Mouse (Mus musculus) MEL (cell line): ENCODE data around the gene Rab44. TPM values are rescaled to one million over a fixed set of nuclear protein-coding genes. Genes with fewer than 3 reads are reported as not detected.

Experiments
- DNase-seq: peaks from one replicate; pipeline ENCODE4 v3.0.0; 2011; ENCODE audit warnings: low read depth, low spot score
- H3K27ac ChIP-seq: 2 replicates; pipeline ENCODE4 v1.5.1; 2012; ENCODE audit warnings: low read depth, mild to moderate bottlenecking, control low read depth, low read length, moderate library complexity; ENCODE audit not compliant: control insufficient read depth
- H3K27me3 ChIP-seq, 2 experiments: fragments of 150-350 bp in 1 of 2; sonication (generic) in 1 of 2; 2 replicates each; pipeline ENCODE4 v1.6.1; 2012; ENCODE audit warnings: low read length in 2 of 2, mild to moderate bottlenecking in 2 of 2, improper control_type of control experiment in 1 of 2, moderate library complexity in 1 of 2; ENCODE audit not compliant: insufficient read depth in 2 of 2, control insufficient read depth in 1 of 2
- H3K36me3 ChIP-seq, 2 experiments: 2 replicates each; pipeline ENCODE4 v1.6.1; 2012 to 2014; ENCODE audit warnings: low read length in 2 of 2, improper control_type of control experiment in 1 of 2, inconsistent platforms in 1 of 2, mild to moderate bottlenecking in 1 of 2; ENCODE audit not compliant: insufficient read depth in 2 of 2, control insufficient read depth in 1 of 2
- H3K4me1 ChIP-seq, 2 experiments: fragments of 150-350 bp in 1 of 2; sonication (generic) in 1 of 2; 2 replicates each; pipeline ENCODE4 v1.6.1; 2012; ENCODE audit warnings: low read length in 2 of 2, improper control_type of control experiment in 1 of 2, mild to moderate bottlenecking in 1 of 2; ENCODE audit not compliant: insufficient read depth in 2 of 2, control insufficient read depth in 1 of 2
- H3K4me3 ChIP-seq, 2 experiments: fragments of 150-350 bp in 1 of 2; sonication (generic) in 1 of 2; 2 replicates each; pipeline ENCODE4 v1.5.1; 2012; ENCODE audit warnings: low read depth in 2 of 2, low read length in 2 of 2, mild to moderate bottlenecking in 2 of 2, moderate library complexity in 2 of 2, control low read depth in 1 of 2, improper control_type of control experiment in 1 of 2; ENCODE audit not compliant: control insufficient read depth in 1 of 2, insufficient read depth in 1 of 2
- H3K79me2 ChIP-seq: 2 replicates; pipeline ENCODE4 v1.6.1; 2012; ENCODE audit warnings: mild to moderate bottlenecking, low read length, moderate library complexity; ENCODE audit not compliant: control insufficient read depth, poor library complexity, insufficient read depth
- H3K9ac ChIP-seq: 2 replicates; pipeline ENCODE4 v1.6.1; 2012; ENCODE audit warnings: low read depth, mild to moderate bottlenecking, control low read depth, low read length, moderate library complexity; ENCODE audit not compliant: control insufficient read depth, poor library complexity, severe bottlenecking
- H3K9me3 ChIP-seq: fragments of 150-350 bp; sonication (generic); replicated peaks from 2 replicates; pipeline ENCODE4 v1.6.1; 2012; ENCODE audit warnings: mild to moderate bottlenecking, low read length, improper control_type of control experiment, moderate library complexity; ENCODE audit not compliant: insufficient read depth
- CTCF ChIP-seq, 3 experiments: IDR thresholded peaks in 2 of 3; conservative IDR thresholded peaks in 1 of 3; 2 replicates each; pipeline ENCODE4 v1.5.1; 2011 to 2012; ENCODE audit warnings: low read length in 3 of 3, low read depth in 2 of 3, mild to moderate bottlenecking in 2 of 3, improper control_type of control experiment in 1 of 3, inconsistent platforms in 1 of 3, mixed read lengths in 1 of 3, moderate library complexity in 1 of 3; ENCODE audit not compliant: control insufficient read depth in 1 of 3, insufficient read depth in 1 of 3, poor library complexity in 1 of 3, severe bottlenecking in 1 of 3
- E2F4 ChIP-seq: IDR thresholded peaks from 2 replicates; pipeline ENCODE4 v1.6.1; 2011; ENCODE audit warnings: low read depth, low read length, improper control_type of control experiment, borderline replicate concordance
- ETS1 ChIP-seq: IDR thresholded peaks from 2 replicates; pipeline ENCODE4 v1.6.1; 2012; ENCODE audit warnings: low read depth, mild to moderate bottlenecking, inconsistent platforms, low read length, improper control_type of control experiment, moderate library complexity
- GABPA ChIP-seq: IDR thresholded peaks from 2 replicates; pipeline ENCODE4 v1.6.1; 2012; ENCODE audit warnings: low read depth, mild to moderate bottlenecking, inconsistent platforms, low read length, improper control_type of control experiment, moderate library complexity
- GATA1 ChIP-seq: IDR thresholded peaks from 2 replicates; pipeline ENCODE4 v1.6.1; 2011; ENCODE audit warnings: low read depth, low read length, improper control_type of control experiment
- HCFC1 ChIP-seq: IDR thresholded peaks from 2 replicates; pipeline ENCODE4 v1.6.1; 2012; ENCODE audit warnings: low read depth, mild to moderate bottlenecking, inconsistent platforms, low read length, improper control_type of control experiment, moderate library complexity
- KAT2A ChIP-seq: conservative IDR thresholded peaks from 2 replicates; pipeline ENCODE4 v1.6.1; 2012; ENCODE audit warnings: low read depth, low read length, improper control_type of control experiment, inconsistent platforms
- MAFK ChIP-seq: IDR thresholded peaks from 2 replicates; pipeline ENCODE4 v1.6.1; 2011; ENCODE audit warnings: low read depth, mild to moderate bottlenecking, low read length, improper control_type of control experiment, borderline replicate concordance
- MAX ChIP-seq: IDR thresholded peaks from 2 replicates; pipeline ENCODE4 v1.6.1; 2011; ENCODE audit warnings: low read length, improper control_type of control experiment
- MAZ ChIP-seq: IDR thresholded peaks from 2 replicates; pipeline ENCODE4 v1.6.1; 2012; ENCODE audit warnings: low read depth, mild to moderate bottlenecking, inconsistent platforms, low read length, improper control_type of control experiment
- NELFE ChIP-seq: IDR thresholded peaks from 2 replicates; pipeline ENCODE4 v1.6.1; 2011; ENCODE audit warnings: low read depth, low read length, improper control_type of control experiment
- POLR2A ChIP-seq, 2 experiments: IDR thresholded peaks; 2 replicates each; pipeline ENCODE4 v1.6.1; 2011 to 2012; ENCODE audit warnings: low read length in 2 of 2, mild to moderate bottlenecking in 2 of 2, control low read depth in 1 of 2, improper control_type of control experiment in 1 of 2, low read depth in 1 of 2, moderate library complexity in 1 of 2; ENCODE audit not compliant: control insufficient read depth in 1 of 2, insufficient read depth in 1 of 2, poor library complexity in 1 of 2
- POLR2AphosphoS2 ChIP-seq: IDR thresholded peaks from 2 replicates; pipeline ENCODE4 v1.6.1; 2011; ENCODE audit warnings: low read length, improper control_type of control experiment
- RAD21 ChIP-seq: IDR thresholded peaks from 2 replicates; pipeline ENCODE4 v1.6.1; 2011; ENCODE audit warnings: mild to moderate bottlenecking, low read depth, low read length, improper control_type of control experiment
- RCOR1 ChIP-seq: IDR thresholded peaks from 2 replicates; pipeline ENCODE4 v1.6.1; 2012; ENCODE audit warnings: low read depth, mild to moderate bottlenecking, inconsistent platforms, low read length, improper control_type of control experiment
- TAL1 ChIP-seq: IDR thresholded peaks from 2 replicates; pipeline ENCODE4 v1.6.1; 2012; ENCODE audit warnings: mild to moderate bottlenecking, inconsistent platforms, low read length, moderate library complexity, mixed read lengths
- TBP ChIP-seq: IDR thresholded peaks from 2 replicates; pipeline ENCODE4 v1.8.0; 2011; ENCODE audit warnings: low read depth, low read length, improper control_type of control experiment
- USF2 ChIP-seq, 2 experiments: IDR thresholded peaks; 2 replicates each; pipeline ENCODE4 v1.6.1; 2011 to 2012; ENCODE audit warnings: improper control_type of control experiment in 2 of 2, low read length in 2 of 2, borderline replicate concordance in 1 of 2, inconsistent platforms in 1 of 2, low read depth in 1 of 2, mild to moderate bottlenecking in 1 of 2; ENCODE audit not compliant: insufficient read depth in 1 of 2
- ZKSCAN1 ChIP-seq: IDR thresholded peaks from 2 replicates; pipeline ENCODE4 v1.6.1; 2012; ENCODE audit warnings: low read depth, mild to moderate bottlenecking, inconsistent platforms, low read length, improper control_type of control experiment, moderate library complexity
- polyA plus RNA-seq, 2 experiments: library from polyadenylated mRNA; stranded (reverse) in 1 of 2; unstranded in 1 of 2; fragments of >175 nt in 1 of 2; fragments of >200 nt in 1 of 2; gene quantifications; 2 replicates each; pipeline versions ENCODE4 v1.2.1 to v1.2.4; 2012; ENCODE audit warnings: low replicate concordance in 2 of 2, low read depth in 1 of 2; ENCODE audit not compliant: insufficient read length in 2 of 2, insufficient read depth in 1 of 2, missing spikeins in 1 of 2
- total RNA-seq: library from RNA; depleted of rRNA; stranded (reverse); fragments of 300-350 nt; gene quantifications from 2 replicates; pipeline ENCODE4 v1.2.3, GENCODE M21; 2012

Rab44 gene
- total and polyA plus RNA-seq, 3 experiments, result 7.0 to 9.5 TPM; not detected in 1

GRCm38 (mm10) chr17:29154247-29154646 lies 40.3 kb downstream of the Rab44 start:
- Histone ChIP-seq H3K4me3 (peak overlapping the region; percentile 22 to 35; a peak in 3 of 4 replicates), H3K27ac (no peak overlapping the region), H3K9ac (peak overlapping the region; percentile 16), H3K36me3 (peaks cover 0 to 7% of the 10 kb centered on the region in 2 experiments; a peak in 2 of 4 replicates), H3K27me3 (no peaks in the 10 kb centered on the region), H3K79me2 (no peaks in the 10 kb centered on the region), H3K9me3 (no peaks in the 10 kb centered on the region), H3K4me1 (peaks cover 6 to 26% of the 10 kb centered on the region in 2 experiments)
- peak; percentile 41 for DNase-seq
- TF ChIP-seq GATA1 (no peak), POLR2A (IDR thresholded peaks at IDR 0.05; ENCODE audit: control insufficient read depth in 1 of 2, insufficient read depth in 1 of 2, low read depth in 1 of 2, low read length in 2 of 2, poor library complexity in 1 of 2) (no peak), MAFK (no peak), RCOR1 (no peak), GABPA (no peak), HCFC1 (no peak)

- H3K9me3 ChIP-seq, result no peaks in the 10 kb centered on the region
- peaks cover 0 to 7% of the 10 kb centered on the region in 2 experiments; a peak in 2 of 4 replicates for H3K36me3 ChIP-seq
- peaks cover 6 to 26% of the 10 kb centered on the region in 2 experiments for H3K4me1 ChIP-seq
- DNase-seq, result no peak
- H3K79me2 ChIP-seq, result no peaks in the 10 kb centered on the region
- no peak overlapping the region for H3K9ac ChIP-seq
- TF ChIP-seq TAL1 (no peak), ZKSCAN1 (no peak), MAZ (no peak), RAD21 (no peak), E2F4 (no peak), KAT2A (no peak), HCFC1 (no peak), POLR2AphosphoS2 (no peak), NELFE (no peak), CTCF (IDR thresholded peaks at IDR 0.05 in 2 of 3, conservative IDR thresholded peaks at IDR 0.05 in 1 of 3; ENCODE audit: control insufficient read depth in 1 of 3, insufficient read depth in 1 of 3, low read depth in 2 of 3, low read length in 3 of 3, poor library complexity in 1 of 3, severe bottlenecking in 1 of 3) (no peak), RCOR1 (no peak), ETS1 (no peak), USF2 (IDR thresholded peaks at IDR 0.05; ENCODE audit: borderline replicate concordance in 1 of 2, insufficient read depth in 1 of 2, low read depth in 1 of 2, low read length in 2 of 2) (no peak), TBP (no peak), MAFK (no peak), MAX (no peak)
- no peak overlapping the region for H3K27ac ChIP-seq
- H3K27me3 ChIP-seq, result no peaks in the 10 kb centered on the region
- H3K4me3 ChIP-seq, result no peak overlapping the region
These were observed 41.6 kb downstream of the Rab44 start for GRCm38 (mm10) chr17:29155355-29156135.
